Mouse (Mus musculus) C2C12 (cell line): ENCODE results near the gene Slc15a2.

Source experiments
- CTCF ChIP-seq: IDR thresholded peaks from one replicate; pipeline ENCODE4 v1.5.1; 2011; ENCODE audit not compliant: control insufficient read depth, insufficient read depth, insufficient read length
- MAX ChIP-seq: IDR thresholded peaks from one replicate; pipeline ENCODE4 v1.6.1; 2011; ENCODE audit warnings: mild to moderate bottlenecking, control low read depth

DNA sequence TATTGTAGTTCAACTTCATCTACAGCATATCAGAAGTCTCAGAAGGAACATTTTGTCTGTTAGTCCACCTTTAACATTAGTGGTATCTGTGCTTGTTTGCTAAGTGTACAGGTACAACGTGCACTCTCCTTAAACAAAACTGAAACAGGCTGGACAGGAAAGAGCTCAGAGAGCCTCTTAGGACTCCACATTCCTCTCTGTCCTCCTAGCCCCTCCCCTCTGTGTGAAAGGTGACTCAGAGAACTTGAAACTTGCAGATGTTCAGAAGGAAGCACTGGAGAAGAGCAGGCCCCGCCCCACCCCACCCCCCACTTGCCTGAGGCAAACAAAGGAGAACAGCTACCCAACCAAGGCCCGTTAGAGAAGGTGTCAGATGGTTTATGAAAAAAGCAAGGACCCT lies 36.7 kb upstream of the Slc15a2 start:
- no peak for TF ChIP-seq CTCF
- TF ChIP-seq MAX, result no peak
